Comparison of ENCODE assay signal across 8 mouse cellular contexts in the genomic region with DNA sequence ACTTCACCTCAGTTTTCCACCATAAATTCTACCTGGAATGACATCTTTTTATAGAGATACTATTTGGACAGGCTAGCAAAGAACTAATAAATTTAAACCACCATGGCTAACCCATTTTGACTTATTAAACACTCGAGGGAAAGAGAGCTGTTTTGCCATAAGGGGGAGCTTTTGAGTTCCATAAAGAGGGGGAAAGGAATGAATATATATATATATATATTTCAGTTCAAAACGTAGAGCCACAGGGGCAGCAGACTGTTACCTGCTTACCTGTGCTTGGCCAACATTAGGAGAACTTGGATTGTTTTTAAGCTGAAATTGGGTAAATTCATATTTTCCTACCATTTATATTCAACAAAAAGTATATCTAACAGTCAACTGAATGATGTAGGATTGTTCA. TPM values are rescaled to one million over a fixed set of nuclear protein-coding genes. Genes with fewer than 3 reads are reported as not detected.
DNase-seq lines count a peak whose midpoint lies in the region; ATAC-seq and TF ChIP-seq lines count a peak whose summit lies in the region.

No protein-coding gene starts in this region.

- WGBS in lung, embryonic 14.5 days = 1% methylated on average over 2 of the region's 2 CpGs
- 0% methylated on average over 2 of the region's 2 CpGs for WGBS in hindbrain, postnatal 0 days
- WGBS in neural tube, embryonic 15.5 days = 2% methylated on average over 2 of the region's 2 CpGs

- peak overlapping the region; percentile 84 for H3K4me2 ChIP-seq in lung, embryonic 14.5 days
- H3K4me2 ChIP-seq in hindbrain, postnatal 0 days (ENCODE audit: low read depth, low read length) = peak overlapping the region; percentile 99; the same call in 1 of the 2 replicates
- H3K4me2 ChIP-seq in neural tube, embryonic 15.5 days = peak overlapping the region; percentile 96

- no peaks in the 10 kb centered on the region for H3K27me3 ChIP-seq in lung, embryonic 14.5 days (ENCODE audit: insufficient read depth, low read length)
- no peaks in the 10 kb centered on the region; the same call in 1 of the 2 replicates for H3K27me3 ChIP-seq in hindbrain, postnatal 0 days (ENCODE audit: insufficient read depth, low read length)
- peaks cover 14% of the 10 kb centered on the region for H3K27me3 ChIP-seq in neural tube, embryonic 15.5 days (replicated peaks)

- peak; percentile 10 for DNase-seq in cerebellum, adult 9-11 months
- DNase-seq in cerebellum, adult 11-12 months = no peak
- peak; percentile 83 for DNase-seq in lung, embryonic 14.5 days
- no peak for DNase-seq in lung, postnatal 14 days
- peak; percentile 64 for DNase-seq in hindbrain, postnatal 0 days (ENCODE audit: low spot score)
- DNase-seq in layer of hippocampus, adult 11-12 months (ENCODE audit: low spot score) = no peak
- no peak for DNase-seq in ovary, postnatal 10 days (ENCODE audit: low spot score)

- TF ChIP-seq CTCF in lung, embryonic 14.5 days (IDR thresholded peaks at IDR 0.05; ENCODE audit: low read depth) = peak; percentile 45
- peak; percentile 47; the same call in 1 of the 2 replicates for TF ChIP-seq CTCF in hindbrain, postnatal 0 days (IDR thresholded peaks at IDR 0.05; ENCODE audit: low read depth)

- H3K27ac ChIP-seq in lung, embryonic 14.5 days (ENCODE audit: low read depth) = no peak overlapping the region
- H3K27ac ChIP-seq in hindbrain, postnatal 0 days = no peak overlapping the region
- H3K27ac ChIP-seq in neural tube, embryonic 15.5 days (replicated peaks) = no peak overlapping the region

- H3K9me3 ChIP-seq in lung, embryonic 14.5 days (ENCODE audit: low read depth, low read length) = no peaks in the 10 kb centered on the region
- H3K9me3 ChIP-seq in hindbrain, postnatal 0 days (ENCODE audit: low read length) = no peaks in the 10 kb centered on the region
- H3K9me3 ChIP-seq in neural tube, embryonic 15.5 days (replicated peaks) = no peaks in the 10 kb centered on the region

- no peak overlapping the region for H3K9ac ChIP-seq in lung, embryonic 14.5 days
- no peak overlapping the region for H3K9ac ChIP-seq in hindbrain, postnatal 0 days (replicated peaks; ENCODE audit: low read length)
- H3K9ac ChIP-seq in neural tube, embryonic 15.5 days (replicated peaks) = no peak overlapping the region

- 0 out of 2 replicates have a peak, but pooled peaks cover 2% of the 10 kb centered on the region for H3K4me1 ChIP-seq in lung, embryonic 14.5 days (ENCODE audit: insufficient read depth)
- H3K4me1 ChIP-seq in hindbrain, postnatal 0 days (ENCODE audit: insufficient read depth, low read length) = no peaks in the 10 kb centered on the region
- H3K4me1 ChIP-seq in neural tube, embryonic 15.5 days = peaks cover 38% of the 10 kb centered on the region

- no peaks in the 10 kb centered on the region for H3K36me3 ChIP-seq in lung, embryonic 14.5 days (ENCODE audit: insufficient read depth)
- no peaks in the 10 kb centered on the region for H3K36me3 ChIP-seq in hindbrain, postnatal 0 days (ENCODE audit: insufficient read depth, low read length)
- no peaks in the 10 kb centered on the region for H3K36me3 ChIP-seq in neural tube, embryonic 15.5 days

- ATAC-seq in lung, embryonic 14.5 days (ENCODE audit: insufficient read depth) = no peak
- ATAC-seq in hindbrain, postnatal 0 days = no peak
- ATAC-seq in neural tube, embryonic 15.5 days (ENCODE audit: low FRiP score) = no peak

- H3K4me3 ChIP-seq in lung, embryonic 14.5 days (ENCODE audit: low read depth, low read length) = peak overlapping the region; percentile 55; the same call in 1 of the 2 replicates
- H3K4me3 ChIP-seq in hindbrain, postnatal 0 days (ENCODE audit: low read length) = no peak overlapping the region
- no peak overlapping the region for H3K4me3 ChIP-seq in neural tube, embryonic 15.5 days (replicated peaks)

RNA-seq across cellular contexts. Expression of gene Pappa, which starts 1.1 kb away (rescaled TPM):
- polyA plus RNA-seq in lung, embryonic 14.5 days (2014; fragmentation: Nextera tagmentation; extraction: Ambion mirVana) = 2.4 and 2.6 TPM in 2 replicates
- total RNA-seq in hindbrain, postnatal 0 days (2014; rRNA removed) = 4.0 and 4.3 TPM in 2 replicates
- 0.75 and 0.82 TPM in 2 replicates for polyA plus RNA-seq in hindbrain, postnatal 0 days (2015; fragmentation: Nextera tagmentation; extraction: Ambion mirVana)
- polyA plus RNA-seq in neural tube, embryonic 15.5 days (2015; fragmentation: Nextera tagmentation; extraction: Ambion mirVana) = 1.1 and 1.4 TPM in 2 replicates

Comparison
In these comparisons a context has a peak if more than half of its experiments do, and no peak if none do; other contexts are left out.
1. DNase-seq: peak in cerebellum, adult 9-11 months (single experiment), lung, embryonic 14.5 days (single experiment) and hindbrain, postnatal 0 days (single experiment); none in cerebellum, adult 11-12 months (single experiment), lung, postnatal 14 days (single experiment), layer of hippocampus, adult 11-12 months (single experiment) and ovary, postnatal 10 days (single experiment).
2. Peak in every context shown above with its lines, with median percentiles within 50 percentile points of each other: H3K4me2 ChIP-seq.